Mouse (Mus musculus) hindbrain, embryonic 12.5 days (tissue): ENCODE measurements around the gene Sh3bp5. TPM values are rescaled to one million over a fixed set of nuclear protein-coding genes. Genes with fewer than 3 reads are reported as not detected.
"Not testable (repeated sequence)": the region's sequence is repeated elsewhere in the genome, so short reads cannot be mapped to it uniquely, and the experiment has no call there.

Experiments used
- ATAC-seq: fragments of 200-750 bp; cut with Nextera tagmentation; 2 replicates; pipeline ENCODE4 v1.8.0; 2017; ENCODE audit warnings: moderate TSS enrichment; ENCODE audit not compliant: low FRiP score
- H3K27ac ChIP-seq: fragments of 300-500 bp; sonication (generic); 2 replicates; pipeline ENCODE4 v1.5.1; 2016; ENCODE audit warnings: mild to moderate bottlenecking
- H3K27me3 ChIP-seq: fragments of 300-500 bp; sonication (generic); 2 replicates; pipeline ENCODE4 v1.6.1; 2016; ENCODE audit warnings: mild to moderate bottlenecking
- H3K36me3 ChIP-seq: fragments of 300-500 bp; sonication (generic); 2 replicates; pipeline ENCODE4 v1.6.1; 2016; ENCODE audit warnings: mild to moderate bottlenecking
- H3K4me1 ChIP-seq: fragments of 300-500 bp; sonication (generic); 2 replicates; pipeline ENCODE4 v1.6.1; 2016
- H3K4me2 ChIP-seq: fragments of 300-500 bp; sonication (generic); replicated peaks from 2 replicates; pipeline ENCODE4 v1.6.1; 2016; ENCODE audit warnings: mild to moderate bottlenecking
- H3K4me3 ChIP-seq: fragments of 300-500 bp; sonication (generic); 2 replicates; pipeline ENCODE4 v1.5.1; 2016; ENCODE audit warnings: mild to moderate bottlenecking
- H3K9ac ChIP-seq: fragments of 300-500 bp; sonication (generic); 2 replicates; pipeline ENCODE4 v1.6.1; 2016; ENCODE audit warnings: mild to moderate bottlenecking, moderate library complexity
- H3K9me3 ChIP-seq: fragments of 300-500 bp; sonication (generic); replicated peaks from 2 replicates; pipeline ENCODE4 v1.6.1; 2016; ENCODE audit warnings: mild to moderate bottlenecking
- WGBS: fragments of 180-500 bp; shearing (Covaris S2); methylation state at CpG from one replicate; pipeline ENCODE4 v1.1.7; 2016; 5-methylcytosine and 5-hydroxymethylcytosine counted together
- polyA plus RNA-seq: library from polyadenylated mRNA; unstranded; fragments of >200 nt; fragmentation: Nextera tagmentation; extraction: Ambion mirVana; gene quantifications from 2 replicates; pipeline ENCODE4 v1.2.1, GENCODE M21; 2016

Sh3bp5 gene
- 54.9 and 68.0 TPM in 2 replicates for polyA plus RNA-seq

GRCm38 (mm10) chr14:31435930-31436693 lies at the start of gene Sh3bp5:
Gene Sh3bp5, minus strand, starts transcription at chr14:31436078.
- peak within 1 kb of the TSS; percentile 82 for H3K4me3 ChIP-seq
- WGBS: 8% methylated on average over 48 of the region's 49 CpGs
- peaks cover 11% of the 10 kb centered on the region; the same call in 1 of the 2 replicates for H3K27me3 ChIP-seq
- no peaks in the 10 kb centered on the region for H3K36me3 ChIP-seq
- H3K27ac ChIP-seq: peak within 1 kb of the TSS; percentile 92
- ATAC-seq: peak; percentile 95
- peak within 1 kb of the TSS; percentile 89 for H3K9ac ChIP-seq
- no peaks in the 10 kb centered on the region for H3K9me3 ChIP-seq
- peak within 1 kb of the TSS; percentile 90 for H3K4me2 ChIP-seq
- peaks cover 19% of the 10 kb centered on the region for H3K4me1 ChIP-seq

- H3K36me3 ChIP-seq: peaks cover 89% of the 10 kb centered on the region
- no peaks in the 10 kb centered on the region for H3K9me3 ChIP-seq
- H3K27ac ChIP-seq: no peak overlapping the region
- H3K27me3 ChIP-seq: no peaks in the 10 kb centered on the region
- no peak for ATAC-seq
- no peak overlapping the region for H3K9ac ChIP-seq
- H3K4me1 ChIP-seq: no peaks in the 10 kb centered on the region
- no peak overlapping the region for H3K4me2 ChIP-seq
- no peak overlapping the region for H3K4me3 ChIP-seq
- WGBS: 91% methylated on average over 5 of the region's 5 CpGs
These were observed 46.5 kb upstream of the Sh3bp5 start for GRCm38 (mm10) chr14:31482417-31482816.

GRCm38 (mm10) chr14:31473297-31473696 lies 37.4 kb upstream of the Sh3bp5 start:
- ATAC-seq: no peak
- WGBS: 86% methylated on average over 2 of the region's 2 CpGs
- Histone ChIP-seq H3K27ac (no peak overlapping the region), H3K9ac (no peak overlapping the region), H3K4me2 (no peak overlapping the region), H3K9me3 (no peaks in the 10 kb centered on the region), H3K36me3 (peaks cover 3% of the 10 kb centered on the region), H3K4me3 (no peak overlapping the region), H3K4me1 (no peaks in the 10 kb centered on the region), H3K27me3 (no peaks in the 10 kb centered on the region)

- Histone ChIP-seq H3K27ac (no peak overlapping the region), H3K36me3 (no peaks in the 10 kb centered on the region), H3K9ac (no peak overlapping the region), H3K27me3 (no peaks in the 10 kb centered on the region), H3K4me1 (no peaks in the 10 kb centered on the region), H3K9me3 (no peaks in the 10 kb centered on the region), H3K4me3 (no peak overlapping the region), H3K4me2 (no peak overlapping the region)
- ATAC-seq: no peak
- 9% methylated on average over 5 of the region's 5 CpGs for WGBS
These were observed 36.7 kb upstream of the Sh3bp5 start for GRCm38 (mm10) chr14:31472451-31473061.

GRCm38 (mm10) chr14:31469711-31470110 lies 33.8 kb upstream of the Sh3bp5 start:
- no peaks in the 10 kb centered on the region for H3K27me3 ChIP-seq
- no peak overlapping the region for H3K27ac ChIP-seq
- ATAC-seq: no peak
- no peak overlapping the region for H3K4me2 ChIP-seq
- no peak overlapping the region for H3K4me3 ChIP-seq
- WGBS: 61% methylated on average over 4 of the region's 4 CpGs
- no peaks in the 10 kb centered on the region for H3K36me3 ChIP-seq
- H3K4me1 ChIP-seq: no peaks in the 10 kb centered on the region
- no peak overlapping the region for H3K9ac ChIP-seq
- H3K9me3 ChIP-seq: no peaks in the 10 kb centered on the region

- no peaks in the 10 kb centered on the region for H3K4me1 ChIP-seq
- no peak overlapping the region for H3K4me3 ChIP-seq
- no peaks in the 10 kb centered on the region for H3K36me3 ChIP-seq
- no peak overlapping the region for H3K4me2 ChIP-seq
- no peaks in the 10 kb centered on the region for H3K9me3 ChIP-seq
- no peak overlapping the region for H3K27ac ChIP-seq
- ATAC-seq: no peak
- no peak overlapping the region for H3K9ac ChIP-seq
- no peaks in the 10 kb centered on the region for H3K27me3 ChIP-seq
- 54% methylated on average over 8 of the region's 8 CpGs for WGBS
These were observed 28.3 kb upstream of the Sh3bp5 start for GRCm38 (mm10) chr14:31464176-31464575.

GRCm38 (mm10) chr14:31462886-31463285 lies 27.0 kb upstream of the Sh3bp5 start:
- Histone ChIP-seq H3K4me1 (no peaks in the 10 kb centered on the region), H3K36me3 (no peaks in the 10 kb centered on the region), H3K4me3 (no peak overlapping the region), H3K27me3 (no peaks in the 10 kb centered on the region), H3K9ac (no peak overlapping the region), H3K27ac (no peak overlapping the region), H3K9me3 (no peaks in the 10 kb centered on the region), H3K4me2 (no peak overlapping the region)
- WGBS: 78% methylated on average over 6 of the region's 6 CpGs
- no peak for ATAC-seq

- H3K9me3 ChIP-seq, ATAC-seq, H3K36me3 ChIP-seq, H3K4me1 ChIP-seq, H3K9ac ChIP-seq, H3K4me2 ChIP-seq, H3K4me3 ChIP-seq, H3K27ac ChIP-seq, H3K27me3 ChIP-seq: not testable (repeated sequence)
- WGBS: 80% methylated on average over 5 of the region's 5 CpGs
These were observed 26.3 kb upstream of the Sh3bp5 start for GRCm38 (mm10) chr14:31462226-31462625.

GRCm38 (mm10) chr14:31458006-31458405 lies 22.1 kb upstream of the Sh3bp5 start:
- no peak overlapping the region for H3K4me3 ChIP-seq
- H3K4me1 ChIP-seq: no peaks in the 10 kb centered on the region
- H3K9me3 ChIP-seq: no peaks in the 10 kb centered on the region
- H3K36me3 ChIP-seq: no peaks in the 10 kb centered on the region
- no peak overlapping the region for H3K9ac ChIP-seq
- no peak overlapping the region for H3K27ac ChIP-seq
- no peak overlapping the region for H3K4me2 ChIP-seq
- WGBS: 84% methylated on average over 12 of the region's 12 CpGs
- ATAC-seq: no peak
- no peaks in the 10 kb centered on the region for H3K27me3 ChIP-seq

GRCm38 (mm10) chr14:31456064-31456721 lies 20.3 kb upstream of the Sh3bp5 start:
- no peaks in the 10 kb centered on the region for H3K4me1 ChIP-seq
- 90% methylated on average over 6 of the region's 6 CpGs for WGBS
- ATAC-seq: no peak

GRCm38 (mm10) chr14:31454849-31455566 lies 19.1 kb upstream of the Sh3bp5 start:
- 90% methylated on average over 8 of the region's 8 CpGs for WGBS
- H3K9ac ChIP-seq: no peak overlapping the region
- no peaks in the 10 kb centered on the region for H3K36me3 ChIP-seq
- no peak overlapping the region for H3K4me3 ChIP-seq
- no peak overlapping the region for H3K27ac ChIP-seq
- no peaks in the 10 kb centered on the region for H3K4me1 ChIP-seq
- no peak for ATAC-seq
- no peaks in the 10 kb centered on the region for H3K9me3 ChIP-seq
- no peaks in the 10 kb centered on the region for H3K27me3 ChIP-seq
- H3K4me2 ChIP-seq: no peak overlapping the region

More at GRCm38 (mm10) chr14:31456064-31456721, 20.3 kb upstream of the Sh3bp5 start:
- no peak overlapping the region for H3K4me3 ChIP-seq
- H3K27ac ChIP-seq: no peak overlapping the region
- no peaks in the 10 kb centered on the region for H3K36me3 ChIP-seq
- no peak overlapping the region for H3K9ac ChIP-seq
- H3K9me3 ChIP-seq: no peaks in the 10 kb centered on the region
- H3K4me2 ChIP-seq: no peak overlapping the region
- H3K27me3 ChIP-seq: no peaks in the 10 kb centered on the region

GRCm38 (mm10) chr14:31453946-31454345 lies 18.1 kb upstream of the Sh3bp5 start:
- 55% methylated on average over 12 of the region's 12 CpGs for WGBS
- not testable (repeated sequence) for H3K4me2 ChIP-seq

More at GRCm38 (mm10) chr14:31453946-31454345, 18.1 kb upstream of the Sh3bp5 start:
- not testable (repeated sequence) for H3K9me3 ChIP-seq, H3K9ac ChIP-seq, H3K27me3 ChIP-seq, ATAC-seq, H3K4me1 ChIP-seq, H3K36me3 ChIP-seq, H3K27ac ChIP-seq, H3K4me3 ChIP-seq
